In genomic region chr15:99351610-99352009, GRCm38 (mm10) we compare ENCODE assay signal across 13 mouse cellular contexts. TPM values are rescaled to one million over a fixed set of nuclear protein-coding genes. Genes with fewer than 3 reads are reported as not detected.
"Had no signal": no experiment of that assay in that cellular context is flagged by ENCODE, and none has a peak within 500 bp of the region (broad histone marks: within the 10 kb centered on the region; RNA-seq: fewer than 3 reads in every experiment).

No protein-coding gene starts in this region.

- H3K4me1 ChIP-seq: midbrain, embryonic 12.5 days had no signal

- H3K27me3 ChIP-seq: limb, embryonic 13.5 days; midbrain, embryonic 12.5 days had no signal

- DNase-seq: kidney, adult 2 months; kidney, postnatal 36 days; left cerebral cortex, postnatal 4 days; lung, adult 18-20 months; right cerebral cortex, postnatal 14 days; thymus, postnatal 36 days had no signal

- H3K27ac ChIP-seq: kidney, postnatal 0 days; limb, embryonic 13.5 days; liver, embryonic 14.5 days; midbrain, embryonic 12.5 days had no signal

- H3K36me3 ChIP-seq: limb, embryonic 13.5 days; midbrain, embryonic 12.5 days had no signal

- ATAC-seq: midbrain, embryonic 16.5 days had no signal

- H3K9me3 ChIP-seq: limb, embryonic 13.5 days; midbrain, embryonic 12.5 days had no signal

- H3K4me2 ChIP-seq: limb, embryonic 13.5 days; midbrain, embryonic 12.5 days had no signal

- H3K9ac ChIP-seq: limb, embryonic 13.5 days; liver, embryonic 14.5 days; midbrain, embryonic 12.5 days had no signal

- H3K4me3 ChIP-seq: limb, embryonic 13.5 days; midbrain, embryonic 12.5 days had no signal

RNA-seq across cellular contexts. Expression of gene Fam186b, which starts 55.9 kb away (rescaled TPM):
- total RNA-seq: liver, adult 2 months; megakaryocyte-erythroid progenitor cell, adult 5-6 weeks had no signal
- polyA plus RNA-seq: liver, adult 2 months had no signal
